Mouse (Mus musculus): ENCODE measurements around the gene Optn.
"Not testable (repeated sequence)": the region's sequence is repeated elsewhere in the genome, so short reads cannot be mapped to it uniquely, and the experiment has no call there.

Gene Optn

GRCm38 (mm10) chr2:5063299-5064205 lies at the start of gene Optn:
Optn (minus strand) TSS chr2:5064051.
- ATAC-seq (ENCODE audit: low TSS enrichment) = peak; percentile 94

GRCm38 (mm10) chr2:5112785-5113291 lies 49.0 kb upstream of the Optn start:
- ATAC-seq (ENCODE audit: low TSS enrichment) = no peak

GRCm38 (mm10) chr2:5102891-5103290 lies 39.0 kb upstream of the Optn start:
- no peak for ATAC-seq (ENCODE audit: low TSS enrichment)

- no peak for ATAC-seq (ENCODE audit: low TSS enrichment)
Measured at GRCm38 (mm10) chr2:5101743-5102245, 37.9 kb upstream of the Optn start.

GRCm38 (mm10) chr2:5099176-5099575 lies 35.3 kb upstream of the Optn start:
- ATAC-seq (ENCODE audit: low TSS enrichment) = no peak

- ATAC-seq (ENCODE audit: low TSS enrichment) = 0 out of 2 replicates have a peak, but pooled peaks have one; percentile 13
Measured at GRCm38 (mm10) chr2:5097786-5098445, 34.1 kb upstream of the Optn start.

- ATAC-seq (ENCODE audit: low TSS enrichment) = no peak
Measured at GRCm38 (mm10) chr2:5095316-5095715, 31.5 kb upstream of the Optn start.

- ATAC-seq (ENCODE audit: low TSS enrichment) = peak; percentile 58; the same call in 1 of the 2 replicates
Measured at GRCm38 (mm10) chr2:5094876-5095275, 31.0 kb upstream of the Optn start.

- ATAC-seq (ENCODE audit: low TSS enrichment) = not testable (repeated sequence)
Measured at GRCm38 (mm10) chr2:5090385-5090784, 26.5 kb upstream of the Optn start.

GRCm38 (mm10) chr2:5087667-5088066 lies 23.8 kb upstream of the Optn start:
- no peak for ATAC-seq (ENCODE audit: low TSS enrichment)

- ATAC-seq (ENCODE audit: low TSS enrichment) = no peak
Measured at GRCm38 (mm10) chr2:5083739-5084138, 19.9 kb upstream of the Optn start.

GRCm38 (mm10) chr2:5080053-5080787 lies 16.4 kb upstream of the Optn start:
- ATAC-seq (ENCODE audit: low TSS enrichment) = peak; percentile 89

GRCm38 (mm10) chr2:5077937-5078336 lies 14.1 kb upstream of the Optn start:
- ATAC-seq (ENCODE audit: low TSS enrichment) = no peak

- ATAC-seq (ENCODE audit: low TSS enrichment) = no peak
Measured at GRCm38 (mm10) chr2:5077490-5077889, 13.6 kb upstream of the Optn start.

GRCm38 (mm10) chr2:5075856-5076255 lies 12.0 kb upstream of the Optn start:
- ATAC-seq (ENCODE audit: low TSS enrichment) = no peak

GRCm38 (mm10) chr2:5075432-5075831 lies 11.6 kb upstream of the Optn start:
- no peak for ATAC-seq (ENCODE audit: low TSS enrichment)

GRCm38 (mm10) chr2:5073785-5074184 lies 9.9 kb upstream of the Optn start:
- ATAC-seq (ENCODE audit: low TSS enrichment) = no peak

- no peak for ATAC-seq (ENCODE audit: low TSS enrichment)
Measured at GRCm38 (mm10) chr2:5067951-5068350, 4.1 kb upstream of the Optn start.

GRCm38 (mm10) chr2:5067254-5067653 lies 3.4 kb upstream of the Optn start:
- ATAC-seq (ENCODE audit: low TSS enrichment) = not testable (repeated sequence)

GRCm38 (mm10) chr2:5064247-5064646 lies 396 bp upstream of the Optn start:
- no peak for ATAC-seq (ENCODE audit: low TSS enrichment)

GRCm38 (mm10) chr2:5062496-5063298 lies 1.2 kb downstream of the Optn start:
- ATAC-seq (ENCODE audit: low TSS enrichment) = no peak
